Mouse (Mus musculus) ES-E14 (cell line): ENCODE measurements around the gene Pld4. TPM values are rescaled to one million over a fixed set of nuclear protein-coding genes. Genes with fewer than 3 reads are reported as not detected.

Experiments
- total RNA-seq: library from RNA; depleted of rRNA; stranded (reverse); fragments of 300-350 nt; gene quantifications from 2 replicates; pipeline ENCODE4 v1.2.3, GENCODE M21; 2012; rRNA removed

Pld4 gene
- total RNA-seq, 1 experiment, result 2.4 TPM

Other genes with a start within 250 kb of the Pld4 start
- 3.1 and 3.5 TPM in 2 replicates for gene Tmem179, start 243.9 kb upstream of the Pld4 start, total RNA-seq
- 17.8 and 21.0 TPM in 2 replicates for gene Inf2, start 171.9 kb upstream of the Pld4 start, total RNA-seq
- 2.0 and 2.4 TPM in 2 replicates for gene Adssl1, start 140.6 kb upstream of the Pld4 start, total RNA-seq
- 301 and 355 TPM in 2 replicates for gene Siva1, start 116.0 kb upstream of the Pld4 start, total RNA-seq
- 44.1 and 58.9 TPM in 2 replicates for gene Akt1, start 85.8 kb upstream of the Pld4 start, total RNA-seq
- gene Zbtb42, start 81.8 kb upstream of the Pld4 start, total RNA-seq, result 1.3 and 1.8 TPM in 2 replicates
- 46.1 and 47.7 TPM in 2 replicates for gene Cep170b, start 40.2 kb upstream of the Pld4 start, total RNA-seq
- gene Ahnak2, start 42.0 kb downstream of the Pld4 start, total RNA-seq, result 22.8 and 25.2 TPM in 2 replicates
- gene Clba1, start 48.3 kb downstream of the Pld4 start, total RNA-seq, result 3.1 and 5.0 TPM in 2 replicates
- 74.8 and 78.2 TPM in 2 replicates for gene Cdca4, start 68.8 kb downstream of the Pld4 start, total RNA-seq
- 0.36 and 0.48 TPM in 2 replicates for gene Gpr132, start 107.6 kb downstream of the Pld4 start, total RNA-seq
- 54.1 and 129 TPM in 2 replicates for gene Jag2, start 169.1 kb downstream of the Pld4 start, total RNA-seq
- gene Nudt14, start 181.5 kb downstream of the Pld4 start, total RNA-seq, result 21.9 and 28.1 TPM in 2 replicates
- 13.4 and 15.2 TPM in 2 replicates for gene Btbd6, start 215.8 kb downstream of the Pld4 start, total RNA-seq
- 56.4 and 63.4 TPM in 2 replicates for gene Brf1, start 240.0 kb downstream of the Pld4 start, total RNA-seq